ENCODE assay signal across 8 mouse cellular contexts in the genomic region with DNA sequence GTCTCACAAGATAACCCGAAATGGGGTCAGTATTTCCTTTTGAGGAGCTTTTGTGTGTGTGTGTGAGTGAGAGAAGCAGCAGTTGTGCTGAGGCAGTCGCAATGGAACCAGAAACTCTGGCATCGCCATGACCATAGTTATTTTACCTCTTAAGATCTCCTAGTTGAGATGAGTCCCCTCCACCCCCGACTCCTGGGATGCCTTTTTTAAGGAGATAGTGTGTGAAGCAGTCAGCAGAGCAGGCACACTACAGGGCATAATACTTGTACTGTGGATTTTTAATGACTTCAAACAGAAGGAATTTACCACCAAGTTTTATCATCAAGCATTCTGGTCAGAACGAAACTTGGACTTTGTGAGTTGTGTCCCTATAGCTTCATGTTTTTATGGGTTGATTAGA. TPM values are rescaled to one million over a fixed set of nuclear protein-coding genes. Genes with fewer than 3 reads are reported as not detected.
DNase-seq lines count a peak whose midpoint lies in the region; ATAC-seq and TF ChIP-seq lines count a peak whose summit lies in the region.

No protein-coding gene starts in this region.

- WGBS in heart, embryonic 16.5 days: 4% methylated on average over 5 of the region's 5 CpGs
- 33% methylated on average over 5 of the region's 5 CpGs for WGBS in forebrain, embryonic 10.5 days
- WGBS in liver, embryonic 13.5 days (ENCODE audit: insufficient replicate concordance): 21% methylated on average over 5 of the region's 5 CpGs

- peak overlapping the region; percentile 97 for H3K9ac ChIP-seq in heart, embryonic 16.5 days (ENCODE audit: low read length)
- peak overlapping the region; percentile 96 for H3K9ac ChIP-seq in liver, embryonic 13.5 days

- no peak for TF ChIP-seq CTCF in E14TG2a.4 (conservative IDR thresholded peaks at IDR 0.05; ENCODE audit: low read length)

- peak overlapping the region; percentile 93 for H3K27ac ChIP-seq in heart, embryonic 16.5 days (ENCODE audit: low read length)
- H3K27ac ChIP-seq in forebrain, embryonic 10.5 days: peak overlapping the region; percentile 98
- peak overlapping the region; percentile 92 for H3K27ac ChIP-seq in liver, embryonic 13.5 days

- no peak for ATAC-seq in heart, embryonic 16.5 days (replicated peaks; ENCODE audit: extremely low read depth, insufficient read depth, low FRiP score)
- no peak for ATAC-seq in liver, embryonic 13.5 days (ENCODE audit: low read depth)

- peaks cover 17% of the 10 kb centered on the region; the same call in 1 of the 2 replicates for H3K36me3 ChIP-seq in heart, embryonic 16.5 days (ENCODE audit: control insufficient read depth, insufficient read depth)
- peaks cover 49% of the 10 kb centered on the region for H3K36me3 ChIP-seq in E14TG2a.4 (ENCODE audit: insufficient read depth, low read length)
- peaks cover 48% of the 10 kb centered on the region for H3K36me3 ChIP-seq in forebrain, embryonic 10.5 days (replicated peaks)
- peaks cover 30% of the 10 kb centered on the region for H3K36me3 ChIP-seq in liver, embryonic 13.5 days

- peak overlapping the region; percentile 95 for H3K4me3 ChIP-seq in heart, embryonic 16.5 days (ENCODE audit: low read length)
- peak overlapping the region; percentile 90 for H3K4me3 ChIP-seq in E14TG2a.4 (replicated peaks; ENCODE audit: low read length)
- peak overlapping the region; percentile 99 for H3K4me3 ChIP-seq in forebrain, embryonic 10.5 days
- peak overlapping the region; percentile 93 for H3K4me3 ChIP-seq in liver, embryonic 13.5 days (replicated peaks)

- H3K9me3 ChIP-seq in heart, embryonic 16.5 days (replicated peaks; ENCODE audit: control insufficient read depth, low read length): no peaks in the 10 kb centered on the region
- no peaks in the 10 kb centered on the region for H3K9me3 ChIP-seq in E14TG2a.4 (ENCODE audit: low read length)
- H3K9me3 ChIP-seq in forebrain, embryonic 10.5 days: no peaks in the 10 kb centered on the region
- no peaks in the 10 kb centered on the region for H3K9me3 ChIP-seq in liver, embryonic 13.5 days (replicated peaks)

- peaks cover 39% of the 10 kb centered on the region for H3K4me1 ChIP-seq in heart, embryonic 16.5 days (ENCODE audit: control insufficient read depth, insufficient read depth, low read length)
- H3K4me1 ChIP-seq in E14TG2a.4 (replicated peaks; ENCODE audit: low read depth, low read length): peaks cover 59% of the 10 kb centered on the region
- H3K4me1 ChIP-seq in forebrain, embryonic 10.5 days: peaks cover 28% of the 10 kb centered on the region
- H3K4me1 ChIP-seq in liver, embryonic 13.5 days (replicated peaks): peaks cover 58% of the 10 kb centered on the region

- no peak for DNase-seq in heart, postnatal 14 days
- DNase-seq in forebrain, embryonic 10.5 days (ENCODE audit: extremely low spot score, low spot score): no peak
- DNase-seq in liver, embryonic 13.5 days: no peak
- DNase-seq in urinary bladder, adult 18-20 months (ENCODE audit: low spot score in 2 of 2): no peak
- DNase-seq in urinary bladder, postnatal 25 days (ENCODE audit: low spot score): no peak
- no peak for DNase-seq in ovary, postnatal 14 days (ENCODE audit: low spot score)

- H3K27me3 ChIP-seq in heart, embryonic 16.5 days (ENCODE audit: control insufficient read depth, insufficient read depth, low read length): no peaks in the 10 kb centered on the region
- no peaks in the 10 kb centered on the region for H3K27me3 ChIP-seq in E14TG2a.4 (ENCODE audit: insufficient read depth, low read length)
- H3K27me3 ChIP-seq in forebrain, embryonic 10.5 days (ENCODE audit: poor library complexity, severe bottlenecking): peaks cover 3% of the 10 kb centered on the region; the same call in 1 of the 2 replicates
- H3K27me3 ChIP-seq in liver, embryonic 13.5 days: no peaks in the 10 kb centered on the region

- H3K4me2 ChIP-seq in heart, embryonic 16.5 days (ENCODE audit: low read depth, low read length): peak overlapping the region; percentile 86
- H3K4me2 ChIP-seq in liver, embryonic 13.5 days: peak overlapping the region; percentile 71

- intact Hi-C loops in heart, postnatal 14 days (cut with DNase I): loop anchor here (10.0 kb wide), 1 partner anchor 204 kb away; no protein-coding TSS in a partner anchor

RNA-seq across cellular contexts. Expression of a gene that starts 1.1 kb away (rescaled TPM):
- 53.5 and 57.5 TPM in 2 replicates for polyA plus RNA-seq in heart, embryonic 16.5 days (2015; fragmentation: Nextera tagmentation; extraction: Ambion mirVana)
- total RNA-seq in heart, postnatal 14 days (2021): 10 to 100 TPM; 33.9 to 37.7 TPM
- 69.5 and 76.4 TPM in 2 replicates for polyA plus RNA-seq in forebrain, embryonic 10.5 days (2016; fragmentation: Nextera tagmentation; extraction: Ambion mirVana)
- polyA plus RNA-seq in liver, embryonic 13.5 days (2015; fragmentation: Nextera tagmentation; extraction: Ambion mirVana): 23.4 and 24.9 TPM in 2 replicates

RNA-seq across cellular contexts. Expression of a gene that starts 1.2 kb away (rescaled TPM):
- 42.7 and 43.9 TPM in 2 replicates for polyA plus RNA-seq in heart, embryonic 16.5 days (2015; fragmentation: Nextera tagmentation; extraction: Ambion mirVana)
- 10 to 100 TPM; 44.6 to 54.8 TPM for total RNA-seq in heart, postnatal 14 days (2021)
- 58.2 and 60.4 TPM in 2 replicates for polyA plus RNA-seq in forebrain, embryonic 10.5 days (2016; fragmentation: Nextera tagmentation; extraction: Ambion mirVana)
- polyA plus RNA-seq in liver, embryonic 13.5 days (2015; fragmentation: Nextera tagmentation; extraction: Ambion mirVana): 14.4 and 16.5 TPM in 2 replicates
